Mouse (Mus musculus) cortical plate, adult 2 months (tissue): ENCODE measurements around the gene Ttc24. TPM values are rescaled to one million over a fixed set of nuclear protein-coding genes. Genes with fewer than 3 reads are reported as not detected.

Experiments used
- H3K27ac ChIP-seq: fragments of 200-500 bp; 2 replicates; pipeline ENCODE4 v1.5.1; 2012; ENCODE audit warnings: low read length, control low read depth, inconsistent platforms; ENCODE audit not compliant: insufficient read depth
- H3K4me1 ChIP-seq: fragments of 200-500 bp; 2 replicates; pipeline ENCODE4 v1.6.1; 2011; ENCODE audit warnings: low read length; ENCODE audit not compliant: control insufficient read depth, insufficient read depth
- H3K4me3 ChIP-seq: fragments of 200-500 bp; 2 replicates; pipeline ENCODE4 v1.5.1; 2011; ENCODE audit warnings: mild to moderate bottlenecking, low read length, control low read depth; ENCODE audit not compliant: insufficient read depth
- CTCF ChIP-seq: fragments of 200-500 bp; IDR thresholded peaks from 2 replicates; pipeline ENCODE4 v1.5.1; 2011; ENCODE audit warnings: mild to moderate bottlenecking, control low read depth, low read length; ENCODE audit not compliant: insufficient read depth; ENCODE audit errors: extremely low read depth
- POLR2A ChIP-seq: fragments of 200-500 bp; IDR thresholded peaks from 2 replicates; pipeline ENCODE4 v1.6.1; 2011; ENCODE audit warnings: mild to moderate bottlenecking, low read length, control low read depth; ENCODE audit not compliant: insufficient read depth; ENCODE audit errors: extremely low read depth
- polyA plus RNA-seq: library from polyadenylated mRNA; depleted of rRNA; stranded (reverse); fragments of >200 nt; gene quantifications from 2 replicates; pipeline ENCODE4 v1.2.3, GENCODE M21; 2012; rRNA removed

Gene Ttc24
- polyA plus RNA-seq = not detected in 2 replicates

DNA sequence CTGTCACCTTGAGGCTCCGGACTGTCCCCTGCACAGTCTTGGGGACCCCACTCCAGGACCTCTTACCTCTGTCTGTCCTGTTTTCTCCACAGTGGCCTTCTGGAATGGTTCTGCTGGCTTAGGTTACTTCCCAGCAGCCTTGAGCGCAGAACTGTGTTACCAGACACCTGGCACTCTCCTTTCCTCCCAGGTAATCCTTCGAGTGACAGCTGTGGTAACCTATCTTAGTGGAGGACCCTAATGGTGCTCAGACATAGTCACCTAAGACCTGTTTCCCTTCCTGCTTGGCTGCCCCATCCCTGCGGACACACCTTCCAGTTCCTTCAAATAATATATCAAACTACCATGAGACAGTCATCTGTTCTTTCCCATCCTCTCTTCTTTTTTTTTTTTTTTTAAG, at the start of gene Ttc24:
Gene Ttc24, minus strand, starts transcription at position 101 of the 400 bp plus-strand sequence.
- no peak within 1 kb of the TSS for H3K4me3 ChIP-seq

DNA sequence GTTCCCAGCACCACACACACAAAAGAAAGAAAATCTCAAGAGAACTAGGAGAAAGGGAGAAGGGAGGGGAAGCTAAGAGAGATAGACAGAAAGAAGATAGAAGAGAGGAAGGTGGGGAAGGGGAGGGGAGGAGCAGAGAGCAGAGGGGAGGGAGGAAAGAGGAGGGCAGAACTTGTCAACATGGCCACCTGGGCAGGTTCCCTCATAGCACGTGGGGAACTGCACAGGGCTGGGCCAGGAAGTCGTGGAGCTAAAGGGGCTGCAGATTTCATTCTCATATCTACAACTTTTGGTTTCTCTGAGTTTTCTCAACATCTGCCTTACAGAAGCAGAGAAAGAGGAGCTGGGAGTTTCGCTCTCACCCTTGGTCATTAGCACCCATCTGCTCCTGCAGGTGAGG, 49.5 kb upstream of the Ttc24 start:
- H3K27ac ChIP-seq = no peak overlapping the region
- no peak overlapping the region for H3K4me3 ChIP-seq
- TF ChIP-seq POLR2A (no peak), CTCF (no peak)
- no peaks in the 10 kb centered on the region for H3K4me1 ChIP-seq

More for the DNA sequence above, at the start of gene Ttc24:
- no peak within 1 kb of the TSS for H3K27ac ChIP-seq
- no peaks in the 10 kb centered on the region for H3K4me1 ChIP-seq
- TF ChIP-seq POLR2A (no peak), CTCF (no peak)

DNA sequence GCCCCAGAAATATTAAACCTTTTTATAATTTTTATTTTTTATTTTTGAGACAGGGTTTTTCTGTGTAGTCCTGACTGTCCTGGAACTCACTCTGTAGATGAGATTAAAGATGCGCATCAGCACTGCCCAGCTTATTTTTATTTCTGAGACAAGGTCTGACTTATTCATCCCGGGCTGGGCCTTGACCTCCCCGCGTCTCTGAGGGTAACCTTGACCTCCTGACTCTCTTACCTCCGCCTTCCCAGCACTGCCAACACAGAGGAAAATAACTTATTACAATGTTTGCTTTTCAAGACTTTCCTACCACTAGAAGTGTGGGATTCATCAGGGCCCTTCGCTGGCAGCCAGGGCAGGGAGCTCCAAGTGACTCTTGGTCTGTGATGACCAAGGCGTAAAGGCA, 48.1 kb upstream of the Ttc24 start:
- TF ChIP-seq CTCF = no peak
- no peak for TF ChIP-seq POLR2A
- H3K4me1 ChIP-seq = no peaks in the 10 kb centered on the region
- no peak overlapping the region for H3K27ac ChIP-seq
- no peak overlapping the region for H3K4me3 ChIP-seq

DNA sequence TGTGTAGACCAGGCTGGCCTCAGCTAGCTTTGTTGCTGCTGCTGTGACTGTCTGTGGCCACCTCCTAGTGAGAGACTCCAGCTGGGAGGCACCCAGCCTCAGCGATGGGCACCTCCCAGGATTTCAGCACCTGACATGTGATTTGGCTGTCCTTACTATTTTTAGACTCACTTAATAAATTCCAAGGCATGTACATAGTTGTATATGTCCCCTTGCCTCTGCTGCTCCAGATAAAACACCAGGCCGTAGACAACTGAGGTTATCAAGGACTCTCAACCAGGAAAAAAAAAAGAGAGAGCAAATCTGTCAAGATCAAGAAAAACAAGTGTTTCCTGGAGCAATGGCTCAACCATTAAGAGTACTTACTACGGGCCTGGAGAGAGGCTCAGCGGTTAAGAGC, 47.1 kb upstream of the Ttc24 start:
- Histone ChIP-seq H3K4me3 (no peak overlapping the region), H3K27ac (no peak overlapping the region), H3K4me1 (no peaks in the 10 kb centered on the region)
- TF ChIP-seq POLR2A (no peak), CTCF (no peak)

DNA sequence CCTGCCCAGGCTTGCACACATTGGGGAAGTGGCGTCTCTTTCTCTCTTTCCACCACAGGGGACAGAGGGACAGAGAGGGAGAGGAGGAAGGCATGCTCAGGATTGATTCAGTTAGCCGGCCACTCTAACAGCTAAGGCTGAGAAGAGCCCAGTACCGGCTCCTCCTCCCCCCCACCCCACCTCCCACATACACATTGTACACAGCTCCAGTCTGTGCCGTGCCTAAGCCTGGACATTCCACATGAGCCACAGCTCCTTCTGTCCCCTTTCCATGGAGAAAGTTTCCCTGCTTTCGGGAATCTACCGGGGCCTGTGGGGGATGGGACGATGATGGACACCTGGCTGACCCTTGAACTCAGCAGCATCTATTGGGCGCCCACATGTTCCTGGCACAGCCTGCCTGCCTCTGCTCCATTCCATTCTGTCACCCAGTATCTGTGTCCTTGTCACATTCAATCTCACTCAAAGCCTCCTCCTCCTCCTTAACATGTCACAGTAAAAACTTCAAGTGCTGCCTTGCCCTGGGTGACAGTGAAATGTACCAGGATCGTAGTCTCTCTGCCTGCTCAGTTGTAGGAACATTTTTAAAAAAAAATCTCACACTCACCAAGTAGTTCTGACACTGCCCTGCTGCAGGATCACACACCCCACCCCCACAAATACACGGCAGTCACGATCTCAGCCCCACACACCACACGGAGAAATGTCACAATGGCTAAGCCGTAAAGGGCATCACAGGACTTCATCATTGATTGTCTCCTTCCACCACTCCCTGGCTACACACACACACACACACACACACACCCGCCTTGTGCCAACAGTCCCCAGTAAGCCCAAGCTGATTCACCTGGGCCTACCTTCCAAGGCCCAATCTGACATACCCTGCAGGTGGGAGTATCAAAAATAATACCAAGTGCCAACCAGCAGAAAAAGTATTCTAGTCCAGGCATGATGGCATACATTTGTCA, 43.3 kb upstream of the Ttc24 start:
- Histone ChIP-seq H3K27ac (no peak overlapping the region), H3K4me1 (no peaks in the 10 kb centered on the region), H3K4me3 (no peak overlapping the region)
- TF ChIP-seq CTCF = no peak
- TF ChIP-seq POLR2A = no peak

DNA sequence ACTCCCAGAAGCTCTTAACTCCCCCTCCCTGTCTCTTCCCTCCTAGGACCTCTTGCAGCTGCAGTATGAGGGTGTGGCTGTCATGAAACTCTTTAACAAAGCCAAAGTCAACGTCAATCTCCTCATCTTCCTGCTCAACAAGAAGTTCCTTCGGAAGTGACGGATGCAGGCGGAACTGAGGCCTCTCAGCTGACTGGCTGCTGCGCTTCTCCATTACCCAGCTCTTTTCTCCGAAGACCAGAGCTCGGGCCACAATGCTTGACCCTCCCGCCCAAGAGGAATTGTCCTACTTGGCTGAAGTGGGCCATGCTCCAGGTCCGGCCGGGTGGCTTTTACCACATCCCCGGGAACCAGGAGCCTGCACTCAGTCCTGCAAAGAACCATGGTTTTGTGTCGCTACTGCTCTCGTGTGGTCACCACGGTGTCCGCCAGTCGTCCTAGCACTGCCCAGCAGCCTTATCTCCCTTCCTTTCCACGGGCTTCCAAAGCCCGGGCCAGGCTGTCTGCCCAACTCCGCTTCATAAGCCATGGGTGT, 42.1 kb upstream of the Ttc24 start:
- no peak for TF ChIP-seq POLR2A
- no peak for TF ChIP-seq CTCF
- no peak overlapping the region for H3K27ac ChIP-seq
- no peak overlapping the region for H3K4me3 ChIP-seq
- no peaks in the 10 kb centered on the region for H3K4me1 ChIP-seq

DNA sequence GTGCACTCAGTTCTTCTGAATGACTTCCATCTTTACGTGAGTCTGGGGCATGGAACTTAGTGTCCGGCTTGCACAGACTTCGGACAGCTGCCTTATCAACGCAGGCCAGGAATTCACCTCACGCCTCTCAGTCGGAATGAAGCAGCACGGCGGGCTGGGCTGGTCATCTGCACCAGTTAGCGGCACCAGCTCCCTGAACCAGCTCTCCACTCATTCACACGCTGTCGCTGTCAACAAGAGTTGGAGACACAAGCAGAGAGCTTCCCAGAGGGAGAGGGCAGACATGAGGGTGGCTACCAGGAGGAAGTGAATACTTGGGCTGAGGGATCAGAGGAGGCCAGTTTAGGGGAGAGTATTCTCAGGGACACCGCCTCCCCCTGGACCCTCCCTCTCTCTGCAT, 36.3 kb upstream of the Ttc24 start:
- TF ChIP-seq POLR2A (no peak), CTCF (no peak)
- Histone ChIP-seq H3K4me3 (no peak overlapping the region), H3K4me1 (no peaks in the 10 kb centered on the region), H3K27ac (no peak overlapping the region)

DNA sequence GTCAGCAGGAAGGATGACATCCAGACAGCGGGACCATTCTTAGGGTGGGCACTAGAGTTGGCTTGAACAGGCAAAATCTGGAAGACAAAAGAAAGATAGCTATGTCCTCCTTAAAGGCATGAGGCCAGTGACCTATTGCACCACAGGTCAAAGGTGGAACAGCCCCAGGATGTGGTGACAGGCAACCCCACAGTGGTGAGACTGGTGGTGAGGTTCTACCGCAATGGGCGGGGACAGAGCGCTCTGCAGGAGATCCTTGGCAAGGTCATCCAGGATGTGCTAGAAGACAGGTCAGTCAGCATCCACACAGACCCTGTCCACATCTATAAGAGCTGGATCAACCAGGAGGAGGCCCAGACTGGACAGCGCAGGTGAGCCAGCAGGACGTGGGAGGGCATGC, 31.0 kb upstream of the Ttc24 start:
- TF ChIP-seq CTCF (no peak), POLR2A (no peak)
- Histone ChIP-seq H3K4me1 (no peaks in the 10 kb centered on the region), H3K4me3 (no peak overlapping the region), H3K27ac (no peak overlapping the region)

DNA sequence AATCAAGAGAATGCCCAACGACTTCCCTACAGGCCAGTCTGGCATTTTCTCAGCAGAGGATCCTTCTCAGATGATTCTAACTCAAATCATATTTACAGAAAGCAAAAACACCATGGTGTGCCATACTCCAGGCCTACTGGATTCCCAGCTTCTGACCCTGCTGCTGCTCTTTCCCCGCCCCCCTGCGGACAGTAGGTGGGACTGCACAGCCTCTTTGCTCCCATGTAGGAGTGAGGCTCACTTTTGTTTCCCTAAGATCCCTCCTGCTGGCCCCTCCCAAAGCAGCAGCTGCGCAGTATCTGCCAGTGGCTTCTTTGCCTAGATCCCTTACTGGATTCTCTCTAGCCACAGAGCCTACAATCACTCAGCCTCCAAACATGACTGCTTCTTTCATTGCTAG, 28.0 kb upstream of the Ttc24 start:
- TF ChIP-seq POLR2A = no peak
- H3K4me3 ChIP-seq = no peak overlapping the region
- no peaks in the 10 kb centered on the region for H3K4me1 ChIP-seq
- no peak overlapping the region for H3K27ac ChIP-seq

DNA sequence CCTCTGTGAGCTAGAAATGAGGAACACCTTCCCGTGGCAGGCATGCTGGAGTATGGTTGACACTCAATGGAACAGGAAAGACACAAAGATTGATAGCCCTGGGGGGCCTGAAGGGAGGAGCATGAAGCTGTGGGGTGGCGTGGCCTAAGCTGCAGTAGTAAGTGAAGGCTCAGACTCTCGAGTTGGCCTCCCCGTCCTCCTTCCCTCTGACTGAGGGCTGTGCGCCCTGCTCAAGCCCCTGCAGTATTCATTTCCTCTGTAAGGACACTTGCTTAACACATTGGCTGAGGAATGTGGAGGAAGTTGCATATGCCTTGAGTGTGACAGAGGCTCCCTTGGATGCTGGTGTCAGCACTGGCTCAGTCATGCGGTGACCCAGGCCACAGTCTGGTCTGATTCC, 24.5 kb upstream of the Ttc24 start:
- TF ChIP-seq POLR2A = no peak
- no peak for TF ChIP-seq CTCF

DNA sequence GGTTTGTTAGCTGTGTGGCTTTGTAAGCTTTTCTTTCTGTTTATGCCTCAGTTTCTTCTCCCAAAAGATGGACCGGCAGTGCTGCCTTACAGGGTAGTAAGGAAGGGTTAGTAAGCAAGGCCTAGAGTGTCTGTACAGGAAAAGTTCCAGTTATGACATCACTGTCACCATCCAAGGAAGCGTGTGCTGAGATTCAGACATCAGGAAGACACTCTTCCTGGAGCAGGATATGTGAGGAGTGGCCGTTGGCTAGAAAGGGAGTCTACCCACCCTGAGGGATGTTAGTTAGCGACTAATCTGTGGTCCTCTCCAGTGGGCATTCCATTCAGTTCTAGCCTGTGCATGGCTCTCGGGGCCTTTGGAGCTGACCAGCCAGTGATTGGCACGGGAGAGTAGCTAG, 24.1 kb upstream of the Ttc24 start:
- TF ChIP-seq CTCF (no peak), POLR2A (no peak)
- H3K4me1 ChIP-seq = no peaks in the 10 kb centered on the region
- H3K4me3 ChIP-seq = no peak overlapping the region
- no peak overlapping the region for H3K27ac ChIP-seq

More for the DNA sequence above, 24.5 kb upstream of the Ttc24 start:
- H3K4me1 ChIP-seq = no peaks in the 10 kb centered on the region
- no peak overlapping the region for H3K4me3 ChIP-seq
- no peak overlapping the region for H3K27ac ChIP-seq
